Mouse (Mus musculus) 416B (cell line): ENCODE measurements around the gene Ttll8.

Experiments
- DNase-seq: peaks from one replicate; pipeline ENCODE4 v3.0.0; 2011; ENCODE audit warnings: low read depth

Ttll8 gene

DNA sequence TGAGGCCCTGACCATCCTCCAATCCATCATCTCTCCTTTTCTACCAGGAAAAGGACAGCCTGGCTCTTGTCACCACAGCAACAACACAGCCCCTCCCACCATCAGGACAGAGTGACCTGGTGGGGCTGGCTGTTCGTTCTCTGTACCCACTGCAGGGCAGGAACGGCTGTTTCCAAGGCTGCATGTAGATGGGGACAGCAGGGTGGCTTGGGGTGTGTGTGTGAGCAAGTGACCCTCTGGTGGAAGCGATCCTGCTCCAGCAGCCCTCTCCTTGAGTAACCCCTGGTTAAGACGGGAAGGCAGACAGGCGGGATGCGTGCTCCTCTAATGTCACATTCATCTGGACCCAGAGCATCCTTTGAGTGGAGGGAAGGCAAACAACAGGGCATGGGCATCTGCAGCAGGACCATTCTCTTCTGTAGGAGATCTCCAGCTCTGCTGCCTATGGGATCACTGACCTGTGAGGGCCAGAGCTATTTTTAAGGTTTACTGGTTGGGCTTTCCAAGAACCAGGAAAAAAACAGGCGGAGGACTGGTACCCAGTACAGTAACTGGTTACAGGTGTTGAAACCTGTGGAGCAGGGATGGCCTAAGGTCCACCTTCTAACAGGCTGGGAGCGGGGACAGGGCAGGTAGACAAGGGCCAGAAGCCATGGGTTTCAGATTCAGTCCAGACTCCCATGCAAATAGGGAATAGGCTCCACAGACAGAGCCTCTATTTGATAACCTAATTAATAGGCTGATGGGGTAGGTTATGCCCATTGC lies 94.8 kb downstream of the Ttll8 start:
- DNase-seq, result no peak

DNA sequence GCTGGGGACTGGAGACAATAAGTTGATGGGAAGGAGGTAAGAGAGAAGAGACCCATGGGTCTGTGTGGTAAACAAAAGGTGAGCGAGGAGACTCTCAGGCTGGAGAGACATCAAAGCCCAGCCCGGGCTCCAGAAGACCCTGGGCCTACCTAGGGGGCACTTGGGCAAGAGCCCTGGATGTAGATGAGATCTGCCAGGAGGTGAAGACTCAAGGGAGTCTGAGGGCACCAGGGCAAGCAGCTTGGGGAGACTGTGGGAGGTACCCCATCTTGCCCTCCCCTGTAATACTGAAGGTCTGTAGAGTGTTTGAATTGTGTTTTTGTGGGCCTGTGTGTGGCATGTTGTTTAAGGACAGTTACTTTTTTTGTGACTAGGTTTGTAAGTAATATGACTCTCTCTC lies 95.5 kb downstream of the Ttll8 start:
- DNase-seq, result no peak

DNA sequence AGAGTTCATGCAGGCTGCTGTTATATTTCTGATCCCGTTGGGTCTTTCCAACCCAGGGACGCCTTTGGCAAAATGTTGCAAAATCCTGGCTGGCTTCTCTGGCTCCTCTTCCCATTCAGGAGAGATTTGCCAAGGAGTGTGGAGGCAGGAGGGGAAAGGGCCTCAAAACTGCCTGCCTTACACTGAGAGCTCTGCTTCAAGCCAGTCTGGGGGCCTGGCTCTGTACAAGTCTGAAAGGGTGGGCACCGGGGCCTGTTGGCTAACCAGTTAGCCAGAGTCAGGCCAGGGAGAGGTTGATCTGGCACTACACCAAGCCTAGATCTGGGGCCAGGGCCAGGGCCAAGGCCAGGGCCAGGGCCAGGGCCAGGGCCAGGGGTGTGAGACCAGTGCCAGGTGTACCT lies 96.1 kb downstream of the Ttll8 start:
- no peak for DNase-seq

DNA sequence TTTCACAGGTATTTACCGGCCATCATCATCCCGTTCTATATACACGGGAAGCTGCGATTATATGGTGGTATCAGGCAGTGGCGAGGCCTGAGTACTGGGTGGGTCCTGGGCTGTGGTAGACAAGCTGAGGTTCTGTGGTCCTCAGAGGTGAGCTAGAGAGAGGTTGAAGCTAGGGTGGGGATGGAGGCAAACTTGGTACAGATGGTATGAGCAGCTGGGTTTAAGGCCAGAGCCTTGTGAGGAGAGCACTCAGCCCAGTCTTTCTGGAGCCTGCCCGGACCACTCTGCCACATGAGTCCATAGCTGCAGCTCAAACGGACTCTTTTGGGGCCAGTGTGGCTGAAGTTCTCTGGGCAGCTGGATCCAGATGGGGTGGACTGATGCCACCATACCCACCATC lies 96.9 kb downstream of the Ttll8 start:
- DNase-seq, result no peak

DNA sequence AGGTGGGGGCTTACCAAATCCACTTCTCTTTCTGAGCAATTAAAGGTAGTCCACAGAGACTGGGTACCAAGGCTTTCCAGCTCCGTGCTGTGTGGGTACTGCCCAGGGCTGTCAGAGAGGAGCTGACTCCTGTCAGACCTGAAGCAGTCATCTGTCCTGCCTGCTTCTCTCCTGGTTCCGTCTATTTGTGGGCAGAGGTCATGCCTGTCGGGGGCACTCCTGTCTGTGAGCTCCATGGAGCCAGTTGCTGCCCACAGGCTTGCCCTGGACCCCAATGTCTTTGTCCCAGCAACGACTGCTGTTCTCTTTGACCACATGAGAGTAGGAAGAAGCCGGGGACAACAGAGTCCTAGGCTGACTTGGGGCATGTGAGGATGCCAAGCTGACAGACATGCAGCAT lies 97.6 kb downstream of the Ttll8 start:
- no peak for DNase-seq

DNA sequence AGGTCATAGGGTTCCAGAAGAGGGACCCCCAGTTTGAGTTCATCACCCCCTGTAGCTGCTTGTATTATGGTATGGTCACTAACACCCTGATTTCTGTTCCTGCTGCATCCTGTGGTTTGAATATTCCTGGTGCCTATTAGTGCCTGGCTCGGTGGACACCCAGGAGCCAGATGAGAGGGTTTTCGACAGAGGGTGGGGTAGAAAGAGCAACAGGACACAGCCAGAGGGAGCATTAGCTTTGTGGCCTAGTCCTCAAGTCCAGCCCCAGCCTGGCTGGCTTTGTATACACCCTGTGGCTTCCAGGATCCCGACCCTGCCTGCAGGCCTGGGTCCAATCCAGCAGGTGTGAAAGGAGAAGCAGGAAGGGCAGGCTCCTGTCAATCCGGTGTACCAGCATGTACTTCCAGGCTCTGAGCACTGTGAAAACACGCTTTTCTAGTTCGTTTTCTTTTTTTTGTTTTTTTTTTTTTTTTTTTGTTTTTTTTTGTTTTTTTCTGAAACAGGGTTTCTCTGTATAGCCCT lies 98.3 kb downstream of the Ttll8 start:
- no peak for DNase-seq

DNA sequence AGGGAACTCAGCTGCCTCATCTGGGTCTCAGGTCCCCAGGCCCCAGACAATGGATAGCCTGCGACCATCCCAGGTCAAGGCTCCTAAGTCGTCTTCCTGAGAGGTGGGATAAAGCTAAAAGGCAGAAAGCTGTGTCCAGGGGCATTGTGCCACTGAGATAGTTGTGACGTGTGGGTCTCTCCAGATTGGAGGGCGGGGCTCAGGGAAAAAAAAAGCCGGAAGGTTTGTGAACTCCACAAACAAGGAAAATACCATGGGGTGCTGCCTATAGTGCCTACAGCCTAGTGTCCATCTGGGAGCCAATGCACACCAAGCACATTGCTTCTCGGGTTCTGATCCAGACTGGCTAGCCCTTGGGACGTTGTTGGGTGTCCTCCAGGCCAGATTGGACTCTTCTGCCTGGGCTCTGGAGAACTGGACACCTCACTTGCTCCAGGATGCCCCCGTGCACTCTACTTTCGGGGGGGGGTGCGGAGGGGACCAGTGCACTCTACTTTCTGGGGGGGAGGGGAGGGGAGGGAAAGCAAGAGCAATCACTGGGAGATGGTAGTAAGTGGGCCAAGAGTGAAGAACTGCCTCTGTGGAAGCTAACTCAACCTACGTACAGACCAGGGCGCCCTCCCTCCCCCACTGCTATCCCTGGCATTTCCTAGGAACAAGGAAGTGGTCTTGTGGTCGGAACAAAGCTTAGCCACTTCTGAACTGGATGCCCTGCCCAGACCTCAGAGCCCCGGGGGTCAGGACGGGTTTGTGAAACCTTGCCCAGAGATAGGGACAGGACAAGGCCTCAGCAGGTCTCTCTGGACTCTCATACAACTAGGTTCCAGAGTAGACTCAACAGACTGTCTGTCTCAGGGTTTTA lies 99.0 kb downstream of the Ttll8 start:
- DNase-seq, result peak; percentile 89

DNA sequence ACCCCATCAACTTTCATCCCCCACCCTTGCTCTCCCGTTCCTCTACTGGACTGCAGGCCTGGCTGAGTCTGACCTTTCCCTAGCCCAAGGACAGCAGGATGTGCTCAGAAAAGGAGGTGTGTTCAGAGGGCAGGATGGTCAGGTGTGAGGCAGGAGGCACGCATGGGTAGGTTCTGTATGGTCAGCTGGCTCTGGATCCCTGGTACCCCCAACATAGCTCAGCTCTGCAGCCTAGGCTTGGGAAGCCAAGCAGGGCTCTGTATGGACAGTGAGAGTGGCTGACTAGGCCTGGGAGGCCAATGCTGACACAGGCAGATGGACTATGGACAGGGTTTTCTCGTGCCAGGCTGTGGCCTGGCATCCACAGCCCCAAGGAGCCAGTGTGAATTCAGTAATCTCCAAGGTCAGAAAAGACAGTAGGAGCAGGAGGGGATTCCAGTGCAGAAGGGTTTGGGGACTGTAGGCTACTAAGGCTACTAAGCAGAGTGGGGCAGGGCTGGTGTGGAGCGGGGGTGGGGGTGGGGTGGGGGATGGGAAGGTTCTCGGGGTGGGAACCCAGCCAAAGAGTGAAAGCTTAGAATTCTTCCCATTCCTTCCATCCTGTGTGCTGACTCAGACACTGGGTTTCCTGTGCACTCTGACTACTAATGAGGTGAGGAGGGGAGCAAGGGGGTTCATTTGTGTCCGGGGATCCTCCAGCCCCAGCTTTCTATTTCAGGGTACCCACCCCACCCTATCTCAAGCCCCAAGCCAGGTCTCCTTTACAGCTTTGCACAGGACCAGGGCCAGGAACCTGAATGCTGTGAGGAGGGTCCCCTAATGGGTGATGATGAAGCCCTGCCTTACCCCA lies 99.9 kb downstream of the Ttll8 start:
- DNase-seq, result no peak

DNA sequence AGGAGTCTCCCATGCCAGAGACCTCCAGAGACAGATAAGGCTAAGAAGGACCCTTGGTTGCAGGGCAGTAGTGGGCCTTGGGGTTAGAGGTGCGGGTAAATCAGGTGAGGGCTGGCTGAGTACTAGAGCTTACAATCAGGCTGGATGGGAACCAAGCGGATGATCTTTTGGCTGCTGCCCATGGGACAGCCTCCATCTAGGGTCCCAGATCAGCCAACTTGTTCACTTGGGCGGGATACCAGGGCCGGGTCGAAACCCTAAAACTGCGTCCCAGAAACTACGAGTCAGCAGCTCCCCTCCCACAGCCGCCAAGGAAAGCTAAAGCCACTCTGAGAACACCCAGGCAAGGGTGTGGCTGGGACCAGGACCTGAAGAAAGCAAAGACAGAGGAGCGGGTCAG lies 101.1 kb downstream of the Ttll8 start:
- no peak for DNase-seq

DNA sequence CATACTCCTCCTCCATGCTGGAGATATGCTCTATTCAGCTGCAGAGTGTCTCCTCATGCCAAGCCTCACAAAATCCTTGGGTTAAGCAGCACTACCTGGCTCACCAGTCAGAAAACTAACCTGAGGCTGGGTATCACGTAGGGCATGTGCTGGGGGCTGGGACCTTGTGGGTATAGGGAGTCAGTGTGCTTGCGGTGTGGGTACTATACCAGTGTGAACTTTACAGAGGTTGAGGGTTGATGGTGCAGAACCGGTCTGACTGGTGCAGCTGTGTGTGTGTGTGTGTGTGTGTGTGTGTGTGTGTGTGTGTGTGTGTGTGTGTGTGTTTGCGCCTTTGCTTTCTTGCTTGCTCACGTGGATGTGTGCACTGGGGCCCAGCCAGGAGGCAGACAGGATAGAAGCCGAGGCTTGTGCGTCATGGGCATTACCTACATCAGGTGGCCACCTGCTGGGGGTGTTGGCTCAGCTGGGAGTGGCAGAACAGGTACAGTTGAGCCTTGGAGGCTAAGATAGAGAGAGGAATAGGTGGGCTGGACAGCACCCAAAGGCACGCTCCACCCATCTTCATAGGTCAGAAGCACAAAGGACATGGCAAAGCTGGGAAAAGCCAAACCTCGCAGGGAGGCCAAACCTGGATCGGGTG lies 102.6 kb downstream of the Ttll8 start:
- no peak for DNase-seq

DNA sequence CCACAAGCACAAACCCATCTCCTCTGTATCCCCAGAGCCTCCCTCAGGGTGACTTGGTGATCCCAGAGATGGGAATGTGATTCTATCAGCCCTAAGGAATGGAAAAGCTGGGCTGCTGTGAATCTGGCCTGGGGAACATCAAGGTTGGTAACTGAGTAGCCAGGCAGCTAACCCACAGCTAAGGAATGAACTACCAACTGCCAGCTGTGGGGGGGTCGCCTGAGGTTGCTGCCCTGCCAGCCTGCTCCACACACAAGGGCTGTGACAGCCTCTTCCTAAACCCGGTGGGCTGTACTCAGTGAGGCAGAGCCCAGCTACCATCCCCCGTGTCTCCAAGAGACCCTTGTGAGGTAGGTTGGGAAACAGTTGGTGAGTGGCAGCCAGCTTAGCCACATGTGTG lies 103.1 kb downstream of the Ttll8 start:
- DNase-seq, result no peak

DNA sequence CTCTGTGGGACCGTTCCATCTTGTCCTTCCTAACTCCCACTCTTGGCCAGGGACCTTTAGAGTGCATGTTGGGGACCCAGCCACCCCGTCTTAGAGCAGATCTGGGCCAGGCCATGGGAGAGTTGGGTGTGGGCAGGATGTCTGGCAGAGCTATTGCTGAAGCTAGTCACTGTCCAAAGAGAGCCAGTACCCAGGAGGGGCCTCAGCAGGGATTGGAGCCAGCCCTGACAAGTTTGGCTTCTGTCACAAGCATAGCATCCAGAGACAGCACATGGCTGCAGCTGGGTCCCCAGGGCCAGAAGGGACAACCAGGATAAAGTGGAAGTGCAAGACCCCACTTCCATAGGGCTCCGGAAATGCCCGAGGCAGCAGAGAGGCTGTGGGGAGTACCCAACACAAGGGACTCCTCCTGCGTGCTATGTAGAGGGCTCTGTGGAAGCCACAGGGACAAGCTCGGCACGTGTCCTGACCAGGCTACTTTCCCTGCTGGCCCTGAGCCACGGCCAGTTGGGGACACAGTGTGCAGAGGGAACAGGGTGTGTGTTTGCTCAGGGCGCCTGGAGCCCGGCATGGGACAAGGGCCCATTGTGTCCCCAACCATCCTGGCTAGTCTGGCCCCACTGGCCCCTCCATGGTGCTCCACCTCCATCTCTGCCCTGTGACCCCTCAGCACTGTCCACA lies 103.9 kb downstream of the Ttll8 start:
- DNase-seq, result no peak

DNA sequence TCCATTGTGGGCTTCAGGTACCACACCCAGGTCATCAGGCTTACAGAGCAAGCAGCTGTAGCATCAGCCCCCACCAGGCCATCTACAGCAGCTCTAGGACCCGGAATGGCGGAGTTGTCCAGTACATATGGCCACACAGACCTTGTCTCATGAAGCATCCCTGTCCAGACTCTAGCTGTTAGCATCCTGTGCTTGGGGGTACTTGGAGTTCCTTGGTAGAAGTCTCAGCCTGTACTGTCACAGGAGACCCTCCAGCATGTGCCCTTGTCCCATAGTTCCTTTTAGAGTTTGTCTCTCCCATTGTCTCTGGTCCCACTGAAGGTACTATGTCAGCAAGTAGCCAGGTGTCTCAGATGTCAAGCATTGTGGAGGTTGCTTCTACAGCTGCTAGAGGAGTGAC lies 104.6 kb downstream of the Ttll8 start:
- no peak for DNase-seq

DNA sequence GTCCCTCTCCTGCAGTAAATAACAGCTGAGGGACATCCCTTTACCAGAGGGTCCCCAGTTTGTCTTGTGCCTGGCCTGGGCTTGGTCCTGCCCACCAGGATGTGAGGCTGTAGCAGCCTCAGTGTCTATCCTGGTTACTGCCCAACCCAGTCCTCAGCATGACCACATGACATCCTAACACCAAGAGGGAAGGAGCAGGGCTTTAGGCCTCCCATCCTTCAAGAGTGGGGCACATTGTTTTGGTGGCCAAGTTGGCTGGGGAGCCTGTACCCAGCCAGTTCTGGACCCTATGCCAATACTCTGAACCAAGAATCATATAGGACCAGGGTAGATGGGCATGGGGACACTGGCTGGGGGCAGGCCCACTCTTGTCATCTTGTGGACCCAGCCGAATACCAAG lies 105.6 kb downstream of the Ttll8 start:
- DNase-seq, result no peak

DNA sequence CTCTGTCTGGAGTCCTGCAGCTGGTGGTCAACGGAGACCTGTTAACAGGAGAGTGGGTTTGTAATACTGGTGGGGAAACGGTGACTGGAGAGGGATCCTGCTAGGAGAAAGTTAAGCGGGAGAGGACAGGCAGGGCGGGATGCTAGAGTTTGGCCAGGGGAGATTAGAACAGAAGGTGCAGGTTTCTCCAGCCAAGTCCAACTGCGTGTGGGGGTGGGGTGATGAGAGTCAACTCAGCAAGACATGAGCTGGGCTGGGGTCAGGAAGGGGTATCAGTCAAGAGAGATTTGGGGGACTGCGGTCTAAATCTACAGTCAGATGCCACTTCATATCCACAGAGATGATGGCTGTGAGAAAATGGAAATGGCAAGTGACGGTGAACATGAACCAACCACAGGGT lies 109.3 kb downstream of the Ttll8 start:
- DNase-seq, result no peak

DNA sequence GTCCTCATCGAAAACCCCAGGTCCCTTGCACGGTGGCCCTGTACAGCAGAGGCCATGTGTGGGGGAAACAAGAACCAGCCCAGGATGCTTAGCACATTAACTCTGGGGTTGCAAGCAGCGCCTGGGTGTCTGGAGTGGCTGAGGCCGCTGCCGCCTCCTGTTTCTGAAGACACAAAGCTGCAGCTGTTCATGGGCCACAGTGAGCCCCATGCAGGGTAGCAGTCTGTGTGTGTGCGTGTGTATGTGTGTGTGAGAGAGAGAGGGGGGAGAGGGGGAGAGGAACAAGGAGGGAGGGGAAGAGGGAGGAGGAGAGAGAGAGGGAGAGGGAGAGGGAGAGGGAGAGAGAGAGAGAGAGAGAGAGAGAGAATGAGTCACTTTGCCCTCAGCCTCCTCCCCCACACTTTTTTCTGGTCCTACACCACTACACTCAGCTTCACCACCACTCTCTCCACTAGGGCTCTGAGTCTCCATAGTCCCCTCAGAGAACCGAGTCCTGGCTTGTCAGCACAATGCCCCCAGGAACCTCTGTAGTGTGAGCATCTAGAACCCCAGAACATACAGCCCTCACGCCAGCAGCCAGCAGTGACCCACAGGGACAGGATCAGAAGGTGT lies 110.6 kb downstream of the Ttll8 start:
- DNase-seq, result peak; percentile 49

DNA sequence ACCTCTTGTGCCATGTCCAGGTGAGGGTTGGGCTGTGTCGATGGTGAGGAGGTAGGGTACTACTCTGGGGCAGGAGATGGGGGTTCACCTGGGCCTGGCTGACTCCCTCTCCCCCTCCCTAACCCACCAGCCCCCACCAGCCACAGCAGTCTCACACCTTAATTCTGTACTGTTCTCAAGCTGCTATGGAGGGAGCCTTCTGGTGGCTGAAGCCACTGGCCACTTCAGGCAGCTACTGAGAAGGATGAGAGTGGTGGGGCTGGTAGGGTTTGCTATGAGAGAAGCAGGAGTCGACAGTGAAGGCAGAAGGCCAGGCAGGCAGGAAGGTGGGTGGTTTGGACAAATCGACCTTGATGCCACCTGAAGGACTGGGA lies 111.9 kb downstream of the Ttll8 start:
- DNase-seq, result no peak

DNA sequence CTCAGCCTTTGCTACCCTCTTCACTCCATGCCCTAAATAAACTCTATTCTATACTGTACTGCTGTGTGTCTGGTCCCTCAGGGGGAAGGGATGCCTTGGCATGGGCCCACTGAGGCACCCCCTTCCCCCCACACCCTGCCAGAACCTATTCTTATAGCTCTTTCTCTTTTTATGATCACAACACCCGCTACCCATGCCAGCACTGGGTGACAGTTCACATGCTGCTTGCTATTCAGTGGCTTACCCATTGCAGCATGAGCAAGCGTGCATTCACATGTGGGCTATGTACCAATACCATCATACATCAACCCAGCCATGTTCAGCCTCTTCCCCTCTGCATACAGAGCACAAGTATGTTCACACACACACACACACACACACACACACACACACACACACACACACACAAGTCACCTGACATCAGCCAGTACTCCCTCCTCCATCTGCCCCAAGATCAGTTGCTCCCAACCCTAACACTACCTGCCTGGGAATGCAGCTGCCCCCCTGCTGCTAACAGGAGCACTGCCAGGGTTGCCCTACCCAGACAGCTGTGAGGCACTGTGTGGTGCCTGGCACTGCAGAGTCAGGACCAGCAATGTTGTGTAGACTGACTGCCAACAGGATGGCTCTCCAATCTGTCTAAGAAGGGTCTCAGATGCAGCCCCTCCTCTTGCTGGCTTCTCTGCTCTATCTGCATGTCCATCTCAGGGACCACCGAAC lies 112.5 kb downstream of the Ttll8 start:
- DNase-seq, result no peak

DNA sequence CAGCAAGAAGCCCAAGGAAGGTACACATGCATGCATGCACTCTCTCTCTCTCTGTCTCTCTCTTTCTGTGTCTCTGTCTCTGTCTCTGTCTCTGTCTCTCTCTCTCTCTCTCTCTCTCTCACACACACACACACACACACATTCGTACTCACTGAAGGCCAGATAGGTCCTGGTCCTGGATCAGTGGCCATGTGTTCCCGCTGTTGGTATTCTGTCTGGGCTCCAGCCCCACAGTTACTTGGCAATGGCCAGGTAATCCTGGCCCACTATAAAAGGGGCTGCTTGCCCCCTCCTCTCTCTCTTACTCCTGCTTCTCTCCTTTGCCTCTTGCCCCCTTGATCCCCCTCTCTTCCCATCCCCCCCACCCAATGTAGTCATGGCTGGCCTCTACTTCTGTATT lies 113.1 kb downstream of the Ttll8 start:
- no peak for DNase-seq
